Mouse (Mus musculus): ENCODE results near the gene Capn7. TPM values are rescaled to one million over a fixed set of nuclear protein-coding genes. Genes with fewer than 3 reads are reported as not detected.

Capn7 gene
- total RNA-seq, 2 experiments from 2014 or later: 24.6 to 25.6 TPM

DNA sequence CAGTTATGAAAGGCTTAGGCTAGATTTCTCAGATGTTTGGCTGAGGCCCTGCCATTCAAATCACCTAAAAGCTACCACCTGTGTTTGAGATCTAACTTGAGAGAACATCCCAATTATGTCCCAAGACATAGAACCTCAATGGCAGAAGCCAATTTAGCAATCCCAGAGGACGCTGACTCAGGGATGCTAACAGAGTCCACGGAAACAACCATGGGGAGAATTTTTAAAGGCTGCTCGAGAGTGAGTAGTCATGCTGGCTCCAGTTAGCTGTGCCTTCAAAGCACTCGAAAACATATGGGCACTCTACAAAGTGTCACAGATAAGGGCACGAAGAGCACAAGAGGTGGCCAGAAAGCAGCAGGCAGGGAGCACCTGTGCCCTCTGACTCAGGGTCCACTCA, 55.9 kb downstream of the Capn7 start:
- no peak for DNase-seq
- intact Hi-C loops (cut with DNase I; ENCODE audit: low total_unique reads): no loop called here

DNA sequence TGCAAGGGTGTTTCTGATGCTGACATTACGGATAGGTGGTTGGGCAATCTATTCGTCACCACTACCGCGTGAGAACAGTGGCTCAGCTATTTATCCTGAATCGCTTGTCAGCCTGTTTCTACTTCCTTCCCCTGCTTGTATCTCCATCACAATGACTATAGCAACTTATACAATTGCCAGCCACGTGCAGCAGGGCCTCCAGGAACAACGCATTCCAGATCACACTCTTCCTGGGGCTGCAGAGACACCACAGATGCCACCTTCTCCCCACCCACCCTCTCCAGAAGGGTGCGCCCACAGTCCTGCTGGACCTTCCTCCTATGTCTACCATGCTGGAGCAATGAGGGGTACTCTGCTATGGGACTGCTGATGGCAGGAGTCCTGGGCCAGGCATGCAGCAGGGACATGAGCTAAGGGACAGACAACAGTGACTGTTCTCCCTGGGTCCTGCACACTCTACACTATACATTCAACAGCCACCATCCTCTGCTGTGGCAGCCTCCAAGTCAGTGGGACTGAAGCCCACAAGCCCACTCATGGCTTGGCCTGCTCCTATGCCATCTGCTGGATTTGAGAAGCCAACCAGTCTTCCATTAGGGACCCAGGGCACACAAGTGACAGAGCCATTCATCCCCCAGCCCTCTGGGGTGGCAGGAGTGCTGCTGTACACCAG, 56.6 kb downstream of the Capn7 start:
- DNase-seq: no peak

DNA sequence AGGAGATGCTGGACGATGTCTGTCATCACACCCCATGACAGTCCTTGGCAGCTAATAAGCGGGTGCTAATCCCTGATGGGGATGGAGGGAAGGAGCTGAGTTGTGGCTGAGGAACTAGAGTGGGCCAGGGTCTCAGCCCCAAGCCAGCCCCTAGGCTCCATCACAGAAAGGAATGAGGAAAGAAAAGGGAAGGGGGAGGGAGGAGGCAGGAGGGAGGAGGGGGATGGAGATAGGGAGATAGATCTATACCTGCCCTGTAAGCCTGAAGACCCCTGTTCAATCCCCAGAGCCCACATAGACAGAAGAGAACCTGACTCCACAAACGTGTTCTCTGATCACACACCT, 57.1 kb downstream of the Capn7 start:
- intact Hi-C loops (cut with DNase I; ENCODE audit: low total_unique reads): no loop called here
- no peak for DNase-seq

More for the DNA sequence above, 56.6 kb downstream of the Capn7 start:
- intact Hi-C loops (cut with DNase I; ENCODE audit: low total_unique reads): no loop called here

DNA sequence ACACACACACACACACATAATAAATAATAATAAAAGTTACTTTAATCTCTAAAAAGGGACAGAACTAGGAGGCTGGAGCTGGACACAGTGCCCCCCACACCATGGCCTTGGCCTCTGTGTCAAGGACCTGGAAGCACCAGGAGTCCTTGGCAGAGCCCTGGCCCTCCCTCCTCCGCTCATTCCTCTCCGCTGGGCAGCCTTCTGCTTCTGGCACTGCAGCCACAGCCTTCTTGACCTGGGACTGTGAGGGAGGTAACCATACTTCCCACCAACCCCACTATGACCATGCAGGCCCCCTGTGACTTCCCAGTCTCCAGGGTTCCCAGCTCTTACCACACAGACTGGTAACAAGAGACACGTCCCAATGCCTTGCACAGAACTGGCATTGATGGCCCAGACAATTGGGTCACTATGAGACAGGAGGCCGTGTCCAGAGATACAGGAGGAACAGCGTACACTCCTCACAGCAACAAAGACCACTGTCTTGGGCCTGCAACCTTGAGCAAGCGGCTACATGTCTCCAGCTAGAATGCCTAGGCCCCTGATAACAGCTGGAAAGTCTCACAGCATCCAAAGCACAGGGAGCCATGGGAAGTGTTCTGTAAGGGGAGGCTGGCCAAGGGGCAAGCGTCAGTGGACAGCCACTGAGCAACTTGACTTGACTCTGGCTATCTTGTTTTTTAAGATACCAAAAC, 57.6 kb downstream of the Capn7 start:
- intact Hi-C loops (cut with DNase I; ENCODE audit: low total_unique reads): no loop called here
- no peak for DNase-seq

DNA sequence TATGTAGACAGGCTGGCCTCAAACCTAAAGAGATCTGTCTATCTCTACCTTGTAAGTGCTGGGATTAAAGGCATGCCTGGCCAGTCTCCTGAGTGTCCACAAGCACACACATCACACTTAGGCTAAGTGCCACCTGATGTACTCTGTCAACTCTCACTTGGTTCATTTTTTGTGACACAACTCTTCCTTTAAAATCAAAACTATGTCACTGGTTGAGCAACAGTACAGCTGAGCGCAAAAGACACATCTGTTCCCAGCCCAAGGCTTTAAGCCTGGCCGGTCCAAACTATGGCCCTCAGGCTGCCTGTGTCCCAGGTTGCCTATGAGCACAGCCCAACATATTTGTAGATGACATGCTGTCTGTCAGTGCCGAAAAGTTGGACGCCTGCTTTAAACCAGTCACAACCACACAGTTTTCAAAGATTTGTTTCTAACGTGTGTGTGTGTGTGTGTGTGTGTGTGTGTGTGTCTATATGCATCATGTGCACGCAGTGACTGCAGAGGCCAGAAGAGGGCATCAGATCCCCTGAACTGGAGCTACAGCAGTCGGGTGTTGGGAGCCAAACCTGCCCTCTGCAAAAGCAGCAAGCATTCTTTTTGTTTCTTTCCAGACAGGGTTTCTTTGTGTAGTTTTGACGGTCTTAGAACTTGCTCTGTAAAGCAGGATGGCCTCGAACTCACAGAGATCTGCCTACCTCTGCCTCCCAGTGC, 58.5 kb downstream of the Capn7 start:
- no peak for DNase-seq
- intact Hi-C loops (cut with DNase I; ENCODE audit: low total_unique reads): no loop called here

DNA sequence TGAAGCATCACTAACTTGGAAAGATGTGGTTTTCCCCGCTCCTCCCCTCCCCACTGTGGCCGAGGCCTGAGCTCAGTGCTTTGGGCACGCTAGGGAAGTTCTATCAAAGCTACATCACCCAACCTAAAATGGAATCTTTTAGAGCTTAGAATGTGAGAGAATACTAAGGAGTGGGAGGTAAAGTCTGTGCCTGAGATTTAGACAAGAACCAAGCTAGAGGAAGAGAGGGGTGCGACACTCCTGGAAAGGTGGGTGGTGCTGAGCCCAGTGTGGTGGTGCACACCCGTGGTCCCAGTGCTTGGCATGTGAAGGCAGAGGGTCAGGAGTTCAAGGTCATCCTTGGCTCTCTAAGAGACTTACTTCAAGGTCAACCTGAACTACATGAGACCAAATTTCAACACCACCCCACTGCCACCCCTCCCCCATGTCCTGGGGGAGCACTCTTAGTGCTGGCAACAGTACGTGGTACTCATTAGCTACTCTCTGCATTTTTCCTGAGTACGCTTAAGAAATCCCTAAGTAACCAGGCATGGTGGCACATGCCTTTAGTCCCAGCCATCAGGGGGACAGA, 59.3 kb downstream of the Capn7 start:
- intact Hi-C loops (cut with DNase I; ENCODE audit: low total_unique reads): no loop called here
- DNase-seq: no peak

DNA sequence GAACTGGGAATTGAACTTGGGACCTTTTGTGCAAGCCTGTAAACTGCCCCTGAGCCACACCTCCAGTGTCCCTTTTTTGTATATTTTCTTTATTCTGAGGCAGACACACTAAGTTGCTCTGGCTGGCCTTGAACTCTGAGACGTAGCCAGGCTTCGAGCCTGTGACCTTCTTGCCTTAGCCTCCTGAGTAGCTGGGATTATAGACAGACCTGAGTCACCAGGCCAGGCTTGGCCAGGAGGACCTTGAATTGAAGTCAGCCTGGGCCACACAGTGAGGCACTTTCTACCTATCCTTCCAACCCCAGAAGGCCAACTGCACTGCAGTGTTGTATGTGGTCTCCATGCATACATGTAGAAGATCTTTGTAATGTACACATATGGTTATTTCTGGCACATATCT, 60.0 kb downstream of the Capn7 start:
- intact Hi-C loops (cut with DNase I; ENCODE audit: low total_unique reads): no loop called here
- DNase-seq: no peak

DNA sequence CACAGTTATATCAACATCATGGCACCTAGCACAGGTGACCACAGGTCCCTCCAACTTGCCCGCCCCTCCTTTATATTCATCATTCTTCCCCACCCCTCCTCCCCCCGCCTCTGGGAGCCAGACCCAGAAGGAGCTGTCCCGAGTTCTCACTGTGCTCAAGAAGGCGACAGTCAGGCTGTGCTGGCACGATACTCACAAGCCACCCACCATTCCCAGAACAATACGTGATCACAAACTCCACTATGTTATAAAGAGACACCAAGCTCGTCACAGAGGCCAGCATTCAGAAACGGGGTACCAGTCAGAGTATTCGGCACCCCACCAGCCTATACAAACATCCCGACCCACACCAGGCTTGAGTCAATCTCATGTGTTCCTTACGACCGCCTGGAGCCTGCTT, 60.9 kb downstream of the Capn7 start:
- no peak for DNase-seq
- intact Hi-C loops (cut with DNase I; ENCODE audit: low total_unique reads): no loop called here

DNA sequence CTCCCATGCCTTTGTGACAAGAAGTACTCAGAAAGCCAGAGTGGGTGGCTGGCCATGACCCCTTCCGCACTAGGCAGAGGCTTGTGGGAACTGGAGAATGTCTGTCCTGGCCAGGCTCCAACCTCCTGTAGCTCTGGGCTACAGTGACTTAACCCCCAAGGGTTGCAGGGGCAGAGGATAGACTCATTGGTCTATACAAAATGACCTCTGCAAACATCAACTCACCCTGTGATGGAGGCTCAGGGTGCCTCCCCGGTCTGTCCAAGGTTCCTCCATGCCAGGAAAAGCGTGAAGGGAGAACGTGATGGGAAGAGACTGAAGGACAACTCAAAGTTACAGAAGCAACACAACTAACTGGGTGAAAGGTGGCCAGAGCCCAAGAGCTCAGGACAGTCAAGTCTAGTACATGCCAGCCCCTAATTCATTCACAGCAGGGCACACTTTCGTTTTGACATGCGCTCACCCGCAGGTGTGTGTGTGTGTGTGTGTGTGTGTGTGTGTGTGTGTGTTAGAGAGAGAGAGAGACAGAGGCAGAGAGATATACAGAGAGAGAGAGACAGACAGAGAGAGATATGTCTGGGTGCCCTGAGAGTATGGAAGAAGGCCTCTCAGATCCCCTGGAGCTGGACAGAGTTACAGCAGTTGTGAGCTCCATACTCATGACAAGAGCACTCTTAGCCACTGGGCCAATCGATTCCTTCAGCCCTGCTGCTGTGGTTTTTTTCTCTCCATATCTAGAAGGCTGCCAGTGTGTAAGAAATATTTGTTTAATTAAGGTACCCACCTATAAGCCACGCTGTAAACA, 61.6 kb downstream of the Capn7 start:
- no peak for DNase-seq
- intact Hi-C loops (cut with DNase I; ENCODE audit: low total_unique reads): no loop called here

DNA sequence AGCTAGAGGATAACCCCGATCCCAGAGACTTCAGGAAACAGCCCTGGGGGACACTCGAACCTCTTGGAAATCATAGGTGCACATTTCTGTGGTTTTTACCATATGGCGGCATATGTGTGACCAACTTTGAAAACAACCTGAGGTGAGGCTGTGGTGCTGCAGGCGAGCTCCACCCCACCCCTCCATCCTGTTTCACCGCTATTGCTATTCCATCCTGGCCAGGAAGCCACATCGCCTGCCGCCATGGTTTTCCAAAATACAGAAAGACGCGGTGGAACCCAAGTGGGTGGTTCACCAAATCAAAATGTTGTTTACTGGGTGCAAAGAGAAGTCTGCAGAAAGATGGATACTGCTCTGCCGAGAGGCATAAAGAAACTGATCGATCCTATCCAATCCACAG, 62.4 kb downstream of the Capn7 start:
- no peak for DNase-seq
- intact Hi-C loops (cut with DNase I; ENCODE audit: low total_unique reads): no loop called here

DNA sequence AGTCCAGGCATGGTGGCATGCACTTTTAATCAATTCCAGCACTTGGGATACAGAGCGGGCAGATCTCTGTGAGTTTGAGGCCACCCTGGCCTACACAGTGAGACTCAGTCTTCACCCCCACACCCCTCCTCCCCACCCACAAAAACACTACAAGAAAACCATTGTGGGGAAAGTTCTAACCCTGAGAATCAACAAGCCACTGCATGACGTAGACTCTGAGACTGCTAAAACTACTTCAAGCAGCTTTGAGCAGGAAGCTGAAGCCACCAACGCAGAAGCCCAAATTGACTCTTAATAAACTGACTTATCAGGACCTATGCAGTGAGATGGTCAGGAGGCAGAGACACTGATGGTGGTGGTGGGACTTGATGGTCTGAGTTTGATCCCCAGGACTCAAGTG, 62.8 kb downstream of the Capn7 start:
- no peak for DNase-seq
- intact Hi-C loops (cut with DNase I; ENCODE audit: low total_unique reads): no loop called here

DNA sequence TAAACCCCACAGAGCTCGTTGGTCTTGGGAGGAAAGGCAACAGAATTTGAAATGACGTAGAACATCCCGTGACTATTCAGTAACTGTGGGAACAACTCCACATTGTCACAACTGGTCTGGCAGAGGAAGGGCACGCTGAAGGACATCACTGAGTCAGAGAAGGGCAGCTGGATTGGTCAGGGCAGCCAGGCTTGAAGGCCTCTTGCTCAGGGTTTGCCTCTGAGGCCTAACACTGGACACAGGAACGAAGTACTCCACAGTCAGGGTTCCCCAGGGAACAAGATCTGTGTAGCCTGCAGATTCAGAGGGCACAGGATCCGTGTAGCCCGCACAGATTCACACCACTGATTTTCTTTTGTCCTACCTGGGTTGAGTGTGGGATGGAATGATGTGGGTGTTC, 63.8 kb downstream of the Capn7 start:
- intact Hi-C loops (cut with DNase I; ENCODE audit: low total_unique reads): no loop called here

DNA sequence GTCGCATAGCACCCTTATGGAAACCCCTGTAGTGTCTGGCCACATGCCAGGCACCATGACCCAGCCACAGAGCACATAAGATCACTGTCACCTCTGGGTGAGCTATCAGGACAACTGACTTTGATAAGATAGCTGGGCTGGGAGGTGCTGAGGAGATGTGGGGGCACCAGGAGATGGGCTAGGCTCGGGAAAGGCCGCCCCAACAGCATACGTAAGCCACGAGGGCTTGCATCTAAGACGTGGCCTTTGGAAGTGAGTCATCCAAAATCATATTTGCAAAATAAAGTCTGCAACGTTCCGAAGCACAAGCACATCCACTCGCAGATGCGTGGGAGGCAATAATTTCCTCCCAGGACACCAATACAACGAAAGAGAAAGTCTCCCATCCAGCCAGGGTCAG, 64.5 kb downstream of the Capn7 start:
- intact Hi-C loops (cut with DNase I; ENCODE audit: low total_unique reads): no loop called here
- no peak for DNase-seq

More for the DNA sequence above, 63.8 kb downstream of the Capn7 start:
- no peak for DNase-seq

DNA sequence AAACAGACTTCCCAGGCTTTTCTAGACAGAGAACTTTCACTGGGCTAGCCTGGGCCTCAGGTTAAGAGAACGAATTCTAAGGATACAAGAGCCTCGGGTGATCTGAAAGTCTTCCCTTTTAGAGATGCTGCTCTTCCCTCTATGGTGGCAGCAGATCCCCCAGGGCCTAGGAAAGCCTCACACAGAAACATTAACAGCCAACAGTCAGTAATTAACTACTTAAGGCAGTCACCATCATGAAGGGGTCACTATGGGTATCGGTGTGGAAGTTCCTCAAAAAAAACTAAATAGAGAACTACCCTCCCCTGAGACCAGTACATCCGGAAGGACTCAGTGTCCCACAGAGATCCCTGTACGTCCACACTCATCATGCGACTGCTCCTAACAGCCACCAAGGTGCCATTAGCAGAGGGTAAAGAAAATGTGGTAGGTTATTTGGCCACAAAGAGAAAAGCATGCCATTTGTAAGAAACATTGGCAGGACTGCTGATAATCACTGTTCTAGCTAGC, 65.5 kb downstream of the Capn7 start:
- intact Hi-C loops (cut with DNase I; ENCODE audit: low total_unique reads): no loop called here

DNA sequence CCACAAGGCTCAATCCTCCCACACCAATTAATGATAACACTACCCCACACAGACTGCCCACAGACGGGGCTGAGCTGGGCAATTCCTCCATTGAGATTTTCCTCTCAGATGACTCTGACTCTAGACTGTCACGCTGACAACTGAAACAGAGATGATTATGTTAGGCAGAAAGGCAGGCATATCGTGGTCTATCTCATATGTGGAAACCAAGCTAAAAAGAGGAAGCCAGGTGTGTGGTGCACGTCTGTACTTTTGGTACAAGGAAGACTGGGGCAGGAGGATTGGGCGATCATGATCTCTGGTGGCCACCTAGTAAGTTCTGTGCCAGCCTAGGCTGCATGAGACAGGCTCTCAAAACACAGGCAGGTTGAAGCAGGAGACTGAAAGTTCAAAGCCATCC, 66.3 kb downstream of the Capn7 start:
- intact Hi-C loops (cut with DNase I; ENCODE audit: low total_unique reads): no loop called here
- no peak for DNase-seq

More for the DNA sequence above, 65.5 kb downstream of the Capn7 start:
- no peak for DNase-seq

DNA sequence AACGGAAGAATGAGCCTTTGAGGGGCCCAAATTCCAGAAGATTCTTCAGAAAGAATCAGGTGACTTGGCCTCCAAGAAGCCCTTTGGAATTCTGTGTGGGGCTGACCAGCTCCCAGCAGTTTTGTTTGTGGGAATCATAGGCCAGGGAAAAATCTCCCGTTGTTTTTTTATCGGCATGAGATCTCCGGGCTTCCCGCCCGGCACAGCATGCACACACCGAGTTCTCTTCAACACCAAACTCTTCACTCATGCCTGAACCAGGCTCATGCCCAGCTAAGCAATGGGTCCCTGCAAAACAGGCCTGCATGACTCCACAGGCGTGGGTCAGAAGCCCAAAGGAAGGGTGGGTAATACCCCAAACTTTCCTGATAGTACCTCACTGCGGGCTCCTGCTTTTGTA, 67.1 kb downstream of the Capn7 start:
- intact Hi-C loops (cut with DNase I; ENCODE audit: low total_unique reads): no loop called here
- DNase-seq: no peak

DNA sequence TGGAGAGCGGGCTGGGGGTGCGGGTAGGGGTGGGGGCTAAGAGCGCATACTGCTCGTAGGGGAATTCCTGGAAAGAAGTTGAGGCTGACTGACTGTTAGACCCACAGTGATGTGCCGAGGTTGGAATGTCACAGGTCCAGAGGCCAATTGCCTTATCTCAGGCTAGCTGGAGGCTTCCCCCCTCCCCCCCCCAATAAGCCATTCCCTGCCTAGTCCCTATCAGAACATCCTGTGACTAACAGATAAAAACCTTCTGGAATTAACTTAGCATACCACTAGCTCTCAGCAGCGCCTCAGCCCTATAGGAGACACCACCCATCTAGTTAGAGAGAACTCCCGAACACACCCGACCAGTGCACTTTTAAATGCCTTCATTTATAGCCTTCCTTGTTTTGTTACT, 67.6 kb downstream of the Capn7 start:
- no peak for DNase-seq
- intact Hi-C loops (cut with DNase I; ENCODE audit: low total_unique reads): no loop called here

DNA sequence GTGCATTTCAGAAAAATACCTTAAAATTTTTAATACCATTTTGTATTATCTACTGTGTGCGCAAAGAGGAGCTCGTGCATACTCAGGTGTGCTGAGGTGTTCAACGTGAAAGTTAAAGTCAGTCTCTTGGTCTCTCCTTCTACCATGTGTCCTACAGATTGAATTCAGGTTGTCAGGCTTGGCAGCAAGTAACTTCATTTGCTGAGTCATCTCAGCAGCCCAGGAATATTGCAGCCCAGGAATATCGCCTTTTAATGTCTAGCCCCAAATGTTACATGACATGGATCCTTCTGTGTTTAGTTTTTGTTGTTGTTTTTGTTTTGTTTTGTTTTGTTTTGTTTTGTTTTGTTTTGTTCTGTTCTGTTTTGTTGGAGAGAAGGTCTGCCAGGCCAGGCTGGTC, 68.2 kb downstream of the Capn7 start:
- no peak for DNase-seq

DNA sequence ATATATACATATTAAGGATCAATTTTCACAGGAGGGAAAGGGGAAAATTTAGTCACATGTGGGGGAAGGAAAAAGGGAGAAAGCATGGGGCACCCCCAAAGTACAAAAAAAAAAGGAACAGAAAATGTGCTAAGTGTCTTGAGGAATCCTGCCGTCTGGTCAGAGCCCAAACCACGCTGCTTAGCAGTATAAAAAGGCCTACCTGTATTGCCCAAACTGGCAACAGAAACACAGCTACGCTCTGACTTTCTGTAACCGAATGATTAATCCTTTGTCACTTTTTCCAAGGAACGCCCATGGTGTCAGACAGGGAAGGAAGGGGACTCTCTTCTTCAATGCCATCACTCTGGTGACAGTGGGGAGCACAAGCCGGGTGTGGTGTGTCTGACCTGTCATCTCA, 69.2 kb downstream of the Capn7 start:
- no peak for DNase-seq
- intact Hi-C loops (cut with DNase I; ENCODE audit: low total_unique reads): no loop called here

More for the DNA sequence above, 68.2 kb downstream of the Capn7 start:
- intact Hi-C loops (cut with DNase I; ENCODE audit: low total_unique reads): no loop called here

Data from gastrocnemius, postnatal 14 days (tissue).